Mouse (Mus musculus) midbrain, embryonic 15.5 days (tissue): ENCODE data around the gene Agbl1. TPM values are rescaled to one million over a fixed set of nuclear protein-coding genes. Genes with fewer than 3 reads are reported as not detected.

Experiments
- ATAC-seq: fragments of 200-750 bp; cut with Nextera tagmentation; replicated peaks from 2 replicates; pipeline ENCODE4 v1.8.0; 2017; ENCODE audit warnings: moderate TSS enrichment
- H3K27ac ChIP-seq: fragments of 300-500 bp; sonication (generic); 2 replicates; pipeline ENCODE4 v1.5.1; 2015; ENCODE audit warnings: mild to moderate bottlenecking, inconsistent platforms
- H3K27me3 ChIP-seq: fragments of 300-500 bp; sonication (generic); replicated peaks from 2 replicates; pipeline ENCODE4 v1.6.1; 2015; ENCODE audit warnings: inconsistent platforms
- H3K36me3 ChIP-seq: fragments of 300-500 bp; sonication (generic); replicated peaks from 2 replicates; pipeline ENCODE4 v1.6.1; 2015; ENCODE audit warnings: inconsistent platforms
- H3K4me1 ChIP-seq: fragments of 300-500 bp; sonication (generic); 2 replicates; pipeline ENCODE4 v1.6.1; 2015; ENCODE audit warnings: inconsistent platforms
- H3K4me2 ChIP-seq: fragments of 300-500 bp; sonication (generic); 2 replicates; pipeline ENCODE4 v1.6.1; 2015; ENCODE audit warnings: inconsistent platforms, mild to moderate bottlenecking, moderate library complexity
- H3K4me3 ChIP-seq: fragments of 300-500 bp; sonication (generic); 2 replicates; pipeline ENCODE4 v1.5.1; 2015; ENCODE audit warnings: mild to moderate bottlenecking, inconsistent platforms
- H3K9ac ChIP-seq: fragments of 300-500 bp; sonication (generic); 2 replicates; pipeline ENCODE4 v1.6.1; 2015; ENCODE audit warnings: mild to moderate bottlenecking, inconsistent platforms
- H3K9me3 ChIP-seq: fragments of 300-500 bp; sonication (generic); 2 replicates; pipeline ENCODE4 v1.6.1; 2016; ENCODE audit warnings: inconsistent platforms
- WGBS: fragments of 180-500 bp; shearing (Covaris S2); methylation state at CpG from one replicate; pipeline ENCODE4 v1.1.7; 2015; ENCODE audit warnings: mixed read lengths; 5-methylcytosine and 5-hydroxymethylcytosine counted together
- polyA plus RNA-seq: library from polyadenylated mRNA; unstranded; fragments of >200 nt; fragmentation: Nextera tagmentation; extraction: Ambion mirVana; gene quantifications from 2 replicates; pipeline ENCODE4 v1.2.1, GENCODE M21; 2015

Gene Agbl1
- polyA plus RNA-seq, 1 experiment from 2014 or later, result 0.25 TPM

DNA sequence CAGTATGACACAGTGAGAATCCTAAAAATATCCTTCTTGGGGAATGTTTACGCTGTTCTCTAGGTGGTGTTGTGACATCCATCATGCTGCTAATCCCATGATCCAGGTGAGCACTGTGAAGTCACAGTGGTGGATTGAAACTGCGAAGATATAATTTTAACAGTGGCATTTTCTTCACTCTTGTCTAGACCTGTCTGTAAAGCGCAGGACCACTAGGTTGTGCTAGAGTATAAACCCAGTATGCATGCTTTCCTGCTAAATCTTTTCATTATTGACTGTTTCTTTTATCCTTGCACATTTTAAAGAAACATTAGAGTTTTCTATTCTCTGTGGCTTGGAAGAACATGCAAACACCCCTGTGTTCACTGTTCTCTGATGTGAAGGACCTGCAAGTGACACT is 57.8 kb downstream of the Agbl1 start:
- Histone ChIP-seq H3K27me3 (no peaks in the 10 kb centered on the region), H3K4me1 (no peaks in the 10 kb centered on the region), H3K36me3 (no peaks in the 10 kb centered on the region), H3K4me3 (no peak overlapping the region), H3K4me2 (no peak overlapping the region), H3K27ac (no peak overlapping the region), H3K9me3 (no peaks in the 10 kb centered on the region), H3K9ac (no peak overlapping the region)
- no peak for ATAC-seq
- 84% methylated on average over 3 of the region's 3 CpGs for WGBS

GRCm38 (mm10) chr7:76321866-76322553 is 92.3 kb downstream of the Agbl1 start:
- Histone ChIP-seq H3K4me2 (no peak overlapping the region), H3K27ac (no peak overlapping the region), H3K4me1 (no peaks in the 10 kb centered on the region), H3K27me3 (no peaks in the 10 kb centered on the region), H3K4me3 (no peak overlapping the region), H3K9me3 (no peaks in the 10 kb centered on the region), H3K9ac (no peak overlapping the region), H3K36me3 (no peaks in the 10 kb centered on the region)
- no peak for ATAC-seq
- WGBS, result 86% methylated on average over 4 of the region's 4 CpGs

DNA sequence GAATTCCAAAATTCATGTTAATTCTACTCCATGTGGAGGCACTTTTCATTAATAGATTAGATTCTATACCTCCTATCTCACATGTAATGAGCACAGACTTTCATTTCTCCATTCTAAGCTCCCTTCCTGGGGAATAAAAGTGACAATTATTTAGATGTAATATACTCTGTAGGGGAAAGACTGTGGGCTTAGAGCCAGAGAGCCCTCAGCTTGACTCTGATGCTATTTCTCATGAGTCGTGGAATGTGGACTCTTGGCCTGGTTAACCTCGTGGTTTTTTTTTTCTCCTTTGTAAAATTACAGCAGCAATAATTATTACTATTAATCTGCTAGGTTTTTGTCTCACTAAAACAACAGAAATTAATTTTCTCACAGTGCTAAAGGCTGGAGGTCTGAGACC is 96.4 kb downstream of the Agbl1 start:
- no peak for ATAC-seq
- no peaks in the 10 kb centered on the region for H3K36me3 ChIP-seq
- no peak overlapping the region for H3K9ac ChIP-seq
- no peak overlapping the region for H3K4me3 ChIP-seq
- H3K27me3 ChIP-seq, result no peaks in the 10 kb centered on the region
- no peak overlapping the region for H3K27ac ChIP-seq
- H3K9me3 ChIP-seq, result no peaks in the 10 kb centered on the region
- WGBS, result 74% methylated on average over 2 of the region's 2 CpGs
- no peaks in the 10 kb centered on the region for H3K4me1 ChIP-seq
- no peak overlapping the region for H3K4me2 ChIP-seq

DNA sequence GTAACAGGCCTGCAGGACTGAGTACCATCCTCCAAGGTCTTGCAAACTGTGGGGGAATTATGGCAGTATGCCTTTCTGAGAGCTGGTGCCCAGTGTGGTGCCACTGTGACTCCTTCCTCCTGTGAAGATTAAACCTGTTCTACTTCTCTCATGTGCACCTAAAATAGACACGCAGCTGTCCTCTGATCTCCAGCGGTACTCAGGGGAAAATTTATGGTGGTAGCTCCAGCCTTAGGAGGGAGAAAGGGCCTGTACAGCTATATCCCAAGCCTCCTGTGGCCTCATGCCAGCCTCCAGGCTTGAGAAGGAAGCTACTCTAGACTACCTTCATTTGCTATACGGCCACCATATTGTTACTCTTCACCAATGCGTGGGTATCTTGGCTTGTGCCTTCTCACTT is 109.6 kb downstream of the Agbl1 start:
- Histone ChIP-seq H3K27ac (no peak overlapping the region), H3K4me2 (no peak overlapping the region), H3K9me3 (no peaks in the 10 kb centered on the region), H3K4me1 (no peaks in the 10 kb centered on the region), H3K4me3 (no peak overlapping the region), H3K36me3 (no peaks in the 10 kb centered on the region), H3K9ac (no peak overlapping the region), H3K27me3 (no peaks in the 10 kb centered on the region)
- no peak for ATAC-seq
- 98% methylated on average over 4 of the region's 4 CpGs for WGBS

DNA sequence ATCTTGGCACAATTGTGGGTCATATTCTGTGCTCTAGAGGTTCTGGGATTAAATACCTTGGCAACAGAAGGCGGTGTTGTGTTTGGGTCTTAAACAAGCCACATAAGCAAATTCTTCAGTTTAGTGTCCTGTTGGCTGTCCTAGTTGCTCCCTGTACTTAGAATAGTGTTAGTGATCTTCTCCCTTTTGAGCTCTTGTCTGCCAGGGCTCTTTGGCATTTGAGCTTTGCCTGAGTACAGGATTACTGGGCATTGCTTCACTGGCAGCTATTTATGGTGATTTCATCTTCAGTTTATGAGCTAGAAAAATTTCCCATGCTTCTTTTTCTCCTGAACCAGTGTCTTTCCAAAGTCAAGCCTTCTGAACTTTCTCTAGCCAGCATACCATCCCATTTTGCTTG is 111.9 kb downstream of the Agbl1 start:
- ATAC-seq, result no peak
- no peaks in the 10 kb centered on the region for H3K4me1 ChIP-seq

DNA sequence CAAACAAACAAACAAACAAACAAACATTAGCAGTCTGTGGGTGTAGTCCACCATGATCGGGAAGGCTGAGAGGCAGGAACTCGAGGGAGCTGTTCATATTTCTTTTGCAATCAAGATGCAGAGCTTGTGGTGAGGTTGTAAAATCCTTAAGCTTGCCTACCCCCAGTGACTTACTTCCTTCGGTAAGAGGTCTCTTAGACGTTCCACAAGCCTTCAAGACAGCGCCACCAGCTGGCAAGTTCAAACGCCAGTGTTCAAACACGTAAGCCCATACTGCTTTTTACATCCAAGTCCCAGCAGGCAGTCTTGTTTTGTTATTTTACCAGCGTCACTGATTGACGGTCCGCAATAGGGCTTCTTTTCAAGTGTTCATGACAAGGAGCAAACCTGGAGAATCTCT is 123.8 kb downstream of the Agbl1 start:
- H3K4me1 ChIP-seq, result no peaks in the 10 kb centered on the region
- H3K4me3 ChIP-seq, result no peak overlapping the region
- ATAC-seq, result no peak
- 55% methylated on average over 10 of the region's 10 CpGs for WGBS
- no peaks in the 10 kb centered on the region for H3K9me3 ChIP-seq
- no peak overlapping the region for H3K4me2 ChIP-seq
- H3K27ac ChIP-seq, result no peak overlapping the region
- no peaks in the 10 kb centered on the region for H3K27me3 ChIP-seq
- H3K36me3 ChIP-seq, result no peaks in the 10 kb centered on the region
- H3K9ac ChIP-seq, result no peak overlapping the region

More for the DNA sequence above, 111.9 kb downstream of the Agbl1 start:
- Histone ChIP-seq H3K9ac (no peak overlapping the region), H3K36me3 (no peaks in the 10 kb centered on the region), H3K27me3 (no peaks in the 10 kb centered on the region), H3K4me2 (no peak overlapping the region), H3K4me3 (no peak overlapping the region), H3K27ac (no peak overlapping the region), H3K9me3 (no peaks in the 10 kb centered on the region)
- WGBS, result 86% methylated on average over 1 of the region's 1 CpGs

DNA sequence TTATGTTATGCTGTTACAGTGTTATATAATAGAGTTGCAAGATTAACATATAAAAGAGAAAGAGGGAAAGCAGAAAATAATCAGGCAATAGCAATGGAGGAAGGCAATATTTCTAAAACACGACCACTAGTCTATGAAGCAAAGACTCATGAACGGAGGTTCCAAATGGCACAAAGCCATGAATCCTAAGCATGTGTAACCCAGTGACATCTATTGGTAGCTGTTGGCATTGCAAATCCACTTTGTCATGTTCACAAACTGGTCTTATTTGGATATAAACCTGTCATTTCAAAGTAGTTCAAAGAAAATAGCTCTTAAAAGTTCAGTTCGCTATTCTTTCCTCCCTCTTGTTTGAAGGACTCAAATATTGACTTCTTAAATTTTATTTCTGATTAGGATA is 124.8 kb downstream of the Agbl1 start:
- no peak overlapping the region for H3K4me2 ChIP-seq
- no peaks in the 10 kb centered on the region for H3K4me1 ChIP-seq
- no peak overlapping the region for H3K27ac ChIP-seq
- H3K9me3 ChIP-seq, result no peaks in the 10 kb centered on the region
- no peak overlapping the region for H3K9ac ChIP-seq
- WGBS, result 34% methylated on average over 3 of the region's 3 CpGs
- H3K4me3 ChIP-seq, result no peak overlapping the region
- no peaks in the 10 kb centered on the region for H3K27me3 ChIP-seq
- no peak for ATAC-seq
- H3K36me3 ChIP-seq, result no peaks in the 10 kb centered on the region

DNA sequence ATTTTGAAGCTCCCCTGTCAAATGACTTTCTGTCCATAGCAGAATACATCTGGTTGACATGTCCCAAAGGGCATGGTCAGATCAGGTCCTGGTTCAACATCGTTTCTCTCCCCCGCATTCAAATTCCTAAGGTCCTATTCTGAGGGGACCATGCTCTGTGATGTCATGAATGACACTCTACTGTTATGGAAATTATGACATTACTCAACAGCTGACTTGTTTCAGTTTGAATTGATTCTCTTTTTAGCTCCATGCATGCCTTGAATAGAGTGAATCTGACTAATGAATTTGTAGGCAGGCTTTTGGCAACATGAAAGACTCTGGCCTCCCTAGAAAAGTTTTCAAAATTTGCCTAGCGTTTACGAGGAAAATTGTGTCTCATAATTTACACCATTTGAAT is 141.6 kb downstream of the Agbl1 start:
- Histone ChIP-seq H3K27me3 (no peaks in the 10 kb centered on the region), H3K9me3 (no peaks in the 10 kb centered on the region), H3K4me2 (no peak overlapping the region), H3K4me3 (no peak overlapping the region), H3K4me1 (no peaks in the 10 kb centered on the region), H3K36me3 (no peaks in the 10 kb centered on the region), H3K27ac (no peak overlapping the region), H3K9ac (no peak overlapping the region)
- no peak for ATAC-seq
- WGBS, result 47% methylated on average over 4 of the region's 4 CpGs

DNA sequence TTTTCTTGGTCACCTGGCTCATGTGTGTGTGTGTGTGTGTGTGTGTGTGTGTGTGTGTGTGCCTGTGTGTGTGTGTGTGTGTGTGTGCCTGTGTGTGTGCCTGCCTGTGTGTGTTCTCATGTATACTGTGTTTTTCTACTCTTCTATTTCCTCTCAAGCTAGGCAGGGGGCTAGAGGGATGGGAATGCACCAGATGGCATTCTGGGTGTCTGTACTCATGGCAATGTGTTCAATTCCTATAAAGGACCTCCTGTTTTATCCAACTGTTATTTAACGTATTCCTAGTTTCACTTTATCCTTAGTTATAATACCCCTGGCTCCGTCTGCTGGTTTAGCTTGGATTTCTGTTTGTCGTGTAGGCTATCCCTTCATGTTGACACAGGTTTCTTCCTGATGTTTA is 149.8 kb downstream of the Agbl1 start:
- no peak for ATAC-seq
- Histone ChIP-seq H3K4me3 (no peak overlapping the region), H3K4me2 (no peak overlapping the region), H3K9ac (no peak overlapping the region), H3K27me3 (no peaks in the 10 kb centered on the region), H3K36me3 (no peaks in the 10 kb centered on the region), H3K9me3 (no peaks in the 10 kb centered on the region), H3K4me1 (no peaks in the 10 kb centered on the region), H3K27ac (no peak overlapping the region)
- WGBS, result 89% methylated on average over 3 of the region's 3 CpGs

DNA sequence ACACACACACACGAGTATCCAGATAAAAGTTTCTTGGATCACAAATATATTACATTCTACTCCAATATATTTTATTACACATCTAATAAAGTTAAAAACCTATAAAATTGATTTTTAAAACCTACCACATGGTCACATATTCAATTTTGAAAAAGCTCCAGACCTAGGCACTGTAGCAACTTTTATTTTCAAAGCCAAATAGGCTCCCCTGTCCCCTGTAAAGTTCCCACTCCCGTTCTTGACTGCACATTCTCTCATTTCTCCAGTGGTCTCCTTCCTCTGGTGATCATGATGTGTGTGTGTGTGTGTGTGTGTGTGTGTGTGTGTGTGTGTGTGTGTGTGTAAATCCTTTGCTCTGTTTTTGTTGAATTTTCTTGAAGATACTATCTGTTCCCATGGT is 152.3 kb downstream of the Agbl1 start:
- H3K9me3 ChIP-seq, result no peaks in the 10 kb centered on the region
- no peak overlapping the region for H3K9ac ChIP-seq
- H3K27ac ChIP-seq, result no peak overlapping the region
- no peak overlapping the region for H3K4me2 ChIP-seq
- H3K36me3 ChIP-seq, result no peaks in the 10 kb centered on the region
- no peak for ATAC-seq
- no peak overlapping the region for H3K4me3 ChIP-seq
- no peaks in the 10 kb centered on the region for H3K4me1 ChIP-seq
- H3K27me3 ChIP-seq, result no peaks in the 10 kb centered on the region
- 89% methylated on average over 2 of the region's 2 CpGs for WGBS

- H3K27me3 ChIP-seq, result no peaks in the 10 kb centered on the region
- 77% methylated on average over 5 of the region's 5 CpGs for WGBS
Measured at GRCm38 (mm10) chr7:76389240-76389639, 159.6 kb downstream of the Agbl1 start.

GRCm38 (mm10) chr7:76392296-76392940 is 162.7 kb downstream of the Agbl1 start:
- Histone ChIP-seq H3K4me3 (peak overlapping the region; percentile 36), H3K27ac (peak overlapping the region; percentile 76), H3K9me3 (no peaks in the 10 kb centered on the region), H3K36me3 (no peaks in the 10 kb centered on the region), H3K27me3 (no peaks in the 10 kb centered on the region), H3K4me1 (peaks cover 11% of the 10 kb centered on the region), H3K9ac (no peak overlapping the region), H3K4me2 (peak overlapping the region; percentile 53)
- WGBS, result 14% methylated on average over 15 of the region's 15 CpGs
- peak; percentile 80 for ATAC-seq

More at GRCm38 (mm10) chr7:76389240-76389639, 159.6 kb downstream of the Agbl1 start:
- no peak overlapping the region for H3K9ac ChIP-seq
- no peak for ATAC-seq
- H3K4me2 ChIP-seq, result no peak overlapping the region
- H3K36me3 ChIP-seq, result no peaks in the 10 kb centered on the region
- H3K4me1 ChIP-seq, result peaks cover 11% of the 10 kb centered on the region
- H3K9me3 ChIP-seq, result no peaks in the 10 kb centered on the region
- no peak overlapping the region for H3K4me3 ChIP-seq
- H3K27ac ChIP-seq, result no peak overlapping the region
